Mouse (Mus musculus): ENCODE measurements around the gene Slf2. TPM values are rescaled to one million over a fixed set of nuclear protein-coding genes. Genes with fewer than 3 reads are reported as not detected.

The Slf2 gene
- total RNA-seq, 1 experiment from 2014 or later, result 30.8 TPM

GRCm38 (mm10) chr19:45030746-45031693 lies 100.1 kb downstream of the Slf2 start:
- DNase-seq, result peak; percentile 75

- DNase-seq, result peak; percentile 76
These were observed 100.8 kb downstream of the Slf2 start for GRCm38 (mm10) chr19:45031780-45032179.

Other genes starting within 250 kb of the Slf2 start
- gene Pax2, start 175.1 kb upstream of the Slf2 start, total RNA-seq (2021), result not detected in 2 replicates
- 7.0 and 8.1 TPM in 2 replicates for gene Sema4g, start 58.0 kb downstream of the Slf2 start, total RNA-seq (2021)
- 36.7 and 39.3 TPM in 2 replicates for gene Twnk, start 74.5 kb downstream of the Slf2 start, total RNA-seq (2021)
- 47.9 and 53.7 TPM in 2 replicates for gene Mrpl43, start 75.3 kb downstream of the Slf2 start, total RNA-seq (2021)
- 83.2 and 101 TPM in 2 replicates for gene Lzts2, start 83.3 kb downstream of the Slf2 start, total RNA-seq (2021)
- gene Pdzd7, start 114.6 kb downstream of the Slf2 start, total RNA-seq (2021), result 0.52 TPM in 1 of 2 replicates, not detected in the other
- gene Sfxn3, start 116.4 kb downstream of the Slf2 start, total RNA-seq (2021), result 49.3 and 65.0 TPM in 2 replicates
- gene Kazald1, start 144.1 kb downstream of the Slf2 start, total RNA-seq (2021), result 3.9 and 5.6 TPM in 2 replicates
- gene Tlx1, start 219.5 kb downstream of the Slf2 start, total RNA-seq (2021), result not detected in 2 replicates